Mouse (Mus musculus): ENCODE results near the gene Prlh. TPM values are rescaled to one million over a fixed set of nuclear protein-coding genes. Genes with fewer than 3 reads are reported as not detected.
A peak's percentile ranks its signal among the peaks of the same experiment; 100 is the strongest.

Prlh gene
- not detected for total RNA-seq (2021)

GRCm38 (mm10) chr1:90952808-90953207, at the start of gene Prlh:
TSS of gene Prlh (plus strand) at chr1:90953108.
- no peak for DNase-seq (ENCODE audit: extremely low spot score in 1 of 2, low spot score in 1 of 2)

- DNase-seq (ENCODE audit: extremely low spot score in 1 of 2, low spot score in 1 of 2): no peak
These were observed 49.5 kb upstream of the Prlh start for GRCm38 (mm10) chr1:90903211-90903945.

GRCm38 (mm10) chr1:90903971-90904458, 48.9 kb upstream of the Prlh start:
- DNase-seq (ENCODE audit: extremely low spot score in 1 of 2, low spot score in 1 of 2): no peak

- no peak for DNase-seq (ENCODE audit: extremely low spot score in 1 of 2, low spot score in 1 of 2)
These were observed 48.0 kb upstream of the Prlh start for GRCm38 (mm10) chr1:90904729-90905404.

GRCm38 (mm10) chr1:90906357-90906756, 46.6 kb upstream of the Prlh start:
- DNase-seq (ENCODE audit: extremely low spot score in 1 of 2, low spot score in 1 of 2): peak; percentile 44 to 58

- no peak for DNase-seq (ENCODE audit: extremely low spot score in 1 of 2, low spot score in 1 of 2)
These were observed 43.7 kb upstream of the Prlh start for GRCm38 (mm10) chr1:90909161-90909560.

GRCm38 (mm10) chr1:90909631-90910152, 43.2 kb upstream of the Prlh start:
- DNase-seq (ENCODE audit: extremely low spot score in 1 of 2, low spot score in 1 of 2): no peak

- DNase-seq (ENCODE audit: extremely low spot score in 1 of 2, low spot score in 1 of 2): no peak
These were observed 39.7 kb upstream of the Prlh start for GRCm38 (mm10) chr1:90913231-90913630.

- no peak for DNase-seq (ENCODE audit: extremely low spot score in 1 of 2, low spot score in 1 of 2)
These were observed 37.8 kb upstream of the Prlh start, which contains the start of gene Mlph for GRCm38 (mm10) chr1:90914948-90915569. TSS of gene Mlph (plus strand) at chr1:90915085.

GRCm38 (mm10) chr1:90917509-90917908, 35.4 kb upstream of the Prlh start:
- no peak for DNase-seq (ENCODE audit: extremely low spot score in 1 of 2, low spot score in 1 of 2)

- no peak for DNase-seq (ENCODE audit: extremely low spot score in 1 of 2, low spot score in 1 of 2)
These were observed 31.2 kb upstream of the Prlh start for GRCm38 (mm10) chr1:90921687-90922086.

- DNase-seq (ENCODE audit: extremely low spot score in 1 of 2, low spot score in 1 of 2): no peak
These were observed 26.9 kb upstream of the Prlh start for GRCm38 (mm10) chr1:90926030-90926429.

- DNase-seq (ENCODE audit: extremely low spot score in 1 of 2, low spot score in 1 of 2): no peak
These were observed 25.6 kb upstream of the Prlh start for GRCm38 (mm10) chr1:90927308-90927707.

- DNase-seq (ENCODE audit: extremely low spot score in 1 of 2, low spot score in 1 of 2): no peak
These were observed 24.9 kb upstream of the Prlh start for GRCm38 (mm10) chr1:90927929-90928574.

GRCm38 (mm10) chr1:90928575-90928934, 24.4 kb upstream of the Prlh start:
- DNase-seq (ENCODE audit: extremely low spot score in 1 of 2, low spot score in 1 of 2): peak; percentile 75 to 96

GRCm38 (mm10) chr1:90933001-90933400, 19.9 kb upstream of the Prlh start:
- DNase-seq (ENCODE audit: extremely low spot score in 1 of 2, low spot score in 1 of 2): no peak

- DNase-seq (ENCODE audit: extremely low spot score in 1 of 2, low spot score in 1 of 2): no peak
These were observed 15.9 kb upstream of the Prlh start for GRCm38 (mm10) chr1:90936990-90937389.

GRCm38 (mm10) chr1:90939980-90940379, 12.9 kb upstream of the Prlh start:
- no peak for DNase-seq (ENCODE audit: extremely low spot score in 1 of 2, low spot score in 1 of 2)

GRCm38 (mm10) chr1:90945171-90945570, 7.7 kb upstream of the Prlh start:
- no peak for DNase-seq (ENCODE audit: extremely low spot score in 1 of 2, low spot score in 1 of 2)

- DNase-seq (ENCODE audit: extremely low spot score in 1 of 2, low spot score in 1 of 2): no peak
These were observed 5.7 kb upstream of the Prlh start for GRCm38 (mm10) chr1:90947252-90947651.

- no peak for DNase-seq (ENCODE audit: extremely low spot score in 1 of 2, low spot score in 1 of 2)
These were observed 3.6 kb upstream of the Prlh start for GRCm38 (mm10) chr1:90949309-90949708.
